Mouse (Mus musculus): ENCODE results near the gene Gins3.
"Not testable (repeated sequence)": the region's sequence is repeated elsewhere in the genome, so short reads cannot be mapped to it uniquely, and the experiment has no call there.

The Gins3 gene

DNA sequence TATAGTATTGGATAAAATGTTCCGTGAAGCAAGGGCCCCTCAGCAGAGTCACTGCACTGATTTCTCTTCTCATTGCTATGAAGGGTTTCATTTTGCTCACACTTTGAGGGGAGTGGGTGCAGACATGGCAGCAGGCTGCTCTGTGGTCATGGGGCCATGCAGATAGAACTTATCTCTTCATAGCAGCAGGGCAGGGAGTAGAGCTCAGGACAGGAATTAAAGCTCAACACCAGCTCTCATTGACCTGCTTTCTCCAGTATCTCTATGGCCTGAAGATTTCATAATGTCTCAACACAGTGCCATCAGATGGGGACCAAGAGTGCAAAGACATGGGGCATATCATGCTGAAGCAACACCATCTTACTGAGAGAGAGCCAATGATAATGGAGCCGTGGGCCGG is 15.0 kb downstream of the Gins3 start:
- in situ Hi-C loops (cut with MboI), result no loop called here

DNA sequence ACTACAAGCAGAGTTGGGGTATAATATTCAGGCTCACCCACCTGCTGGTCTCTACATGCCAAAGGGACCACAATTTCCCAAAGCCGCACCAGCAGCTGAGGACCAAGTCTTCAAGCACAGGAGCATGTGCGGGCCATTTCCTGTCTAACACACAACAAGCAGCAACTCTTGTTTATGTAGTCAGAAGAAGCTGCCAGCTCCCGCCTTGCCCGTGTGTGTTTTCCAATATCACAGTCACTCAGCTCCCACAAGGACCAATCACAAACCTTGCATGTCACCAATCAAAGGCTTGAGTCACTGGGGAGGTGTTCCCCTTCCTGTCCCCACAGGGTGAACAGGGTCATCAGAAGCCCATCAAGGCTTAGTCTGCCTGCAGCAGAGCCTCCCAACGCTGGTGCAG is 20.1 kb downstream of the Gins3 start:
- in situ Hi-C loops (cut with MboI), result no loop called here

DNA sequence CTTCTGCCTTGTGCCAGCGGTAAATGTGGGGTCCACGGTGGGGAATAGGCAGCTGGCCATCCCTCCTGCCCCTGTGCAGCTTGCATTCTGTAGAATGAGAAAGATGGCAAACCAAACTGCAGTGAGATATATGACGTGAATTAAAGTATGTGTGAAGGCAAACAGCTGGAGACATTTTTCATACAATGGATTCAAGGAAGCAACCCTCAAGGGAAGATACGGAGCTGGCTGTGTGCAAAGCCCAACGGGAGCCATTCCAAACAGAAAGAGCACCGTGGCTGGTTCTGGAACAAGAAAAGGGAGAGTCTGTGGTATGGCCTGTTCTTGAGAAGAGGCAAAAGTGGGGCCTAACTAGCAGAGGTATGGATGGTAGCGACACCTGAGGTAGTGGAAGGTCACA is 22.6 kb downstream of the Gins3 start:
- in situ Hi-C loops (cut with MboI), result no loop called here

DNA sequence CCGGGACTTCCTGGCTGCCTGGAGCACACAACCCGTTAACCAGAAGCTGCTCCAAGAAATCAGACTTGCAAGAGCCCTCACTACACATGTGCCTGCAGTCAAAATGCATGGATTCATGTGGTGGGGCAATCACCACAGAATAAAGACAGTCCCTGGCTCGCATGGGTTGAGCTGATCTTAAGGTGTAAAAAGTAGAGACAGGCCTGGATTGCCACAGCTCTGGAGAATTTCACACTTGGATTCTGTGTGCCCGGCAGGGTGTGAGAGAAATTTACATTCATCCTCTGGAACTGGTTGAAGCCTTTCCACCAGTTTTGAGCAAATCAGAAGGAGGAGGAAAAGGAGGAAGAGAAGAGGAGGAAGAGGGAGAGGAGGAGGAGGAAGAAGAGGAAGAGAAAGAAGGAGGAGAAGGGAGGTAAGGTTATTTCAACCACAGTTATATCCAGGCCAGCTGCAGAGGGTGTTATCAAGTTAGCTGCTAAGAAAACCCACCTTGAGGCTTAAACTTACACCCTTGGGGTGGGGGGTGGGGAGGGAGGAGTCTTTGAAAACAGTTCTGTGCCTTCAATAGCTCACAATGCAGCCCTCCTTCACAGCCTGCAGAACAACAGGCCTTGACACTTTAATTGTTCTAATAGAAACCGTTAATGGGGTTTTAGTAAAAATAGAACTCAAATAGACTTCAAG is 23.2 kb downstream of the Gins3 start:
- in situ Hi-C loops (cut with MboI), result no loop called here

DNA sequence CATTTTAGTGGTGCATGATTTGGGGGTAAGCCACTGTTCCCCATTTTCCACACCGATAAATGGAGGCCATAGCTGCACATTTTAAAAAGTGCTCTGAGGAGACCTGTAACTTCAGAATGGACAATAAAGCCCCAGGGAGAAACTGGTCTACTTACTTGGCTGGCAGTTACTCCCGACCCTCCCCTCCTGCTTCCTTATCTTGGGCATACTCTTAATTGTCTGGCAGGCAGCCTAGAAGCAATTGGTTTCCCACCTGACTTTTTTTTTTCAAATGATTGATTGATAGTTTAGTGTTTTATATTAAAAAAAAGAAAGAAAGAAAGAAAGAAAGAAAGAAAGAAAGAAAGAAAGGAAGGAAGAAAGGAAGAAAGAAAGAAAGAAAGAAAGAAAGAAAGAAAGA is 24.3 kb downstream of the Gins3 start:
- in situ Hi-C loops (cut with MboI), result no loop called here

DNA sequence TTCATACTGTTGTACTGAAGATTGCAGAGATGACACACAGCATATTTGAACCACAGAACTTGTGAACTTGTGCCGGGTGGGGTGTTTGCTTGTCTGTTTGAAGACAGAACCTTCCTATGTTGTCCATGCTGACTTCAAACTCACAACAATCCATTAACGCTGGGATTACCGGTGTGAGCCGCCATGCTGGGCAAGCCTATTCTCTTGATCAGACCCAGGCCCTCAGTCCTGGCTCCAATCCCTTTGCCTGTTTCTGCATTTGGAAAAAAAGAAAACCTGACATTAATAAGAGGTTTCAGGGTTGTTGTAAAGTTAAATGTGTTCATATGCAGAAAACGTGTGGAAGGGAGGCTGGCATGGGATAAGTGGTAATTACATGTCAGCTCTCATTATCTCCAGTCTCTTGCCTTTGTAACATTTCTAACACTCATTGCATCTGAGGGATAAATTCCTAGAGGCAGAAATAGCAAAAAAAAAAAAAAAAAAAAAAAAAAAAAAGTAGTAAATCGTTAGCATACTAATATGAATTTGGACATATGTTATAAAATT is 27.2 kb downstream of the Gins3 start:
- in situ Hi-C loops (cut with MboI), result no loop called here

DNA sequence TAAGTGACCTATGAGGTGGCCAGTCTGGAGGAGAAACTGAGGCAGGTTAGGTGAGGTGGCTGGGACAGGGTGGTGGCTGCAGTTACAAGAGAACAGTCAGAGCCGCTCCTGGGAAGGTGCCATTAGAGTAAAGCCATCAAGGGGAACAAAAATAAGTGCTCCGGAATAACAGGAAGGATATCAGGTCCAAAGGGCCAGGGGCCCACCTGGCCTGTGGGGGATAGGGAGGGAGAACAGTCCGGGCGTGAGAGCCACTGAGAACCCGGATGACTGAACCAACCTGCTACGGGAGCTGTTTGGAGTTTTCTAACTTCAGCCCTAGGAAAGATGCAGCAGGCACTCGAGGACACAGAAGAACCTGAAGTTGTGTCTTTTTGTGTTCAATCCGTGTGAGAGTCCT is 27.8 kb downstream of the Gins3 start:
- in situ Hi-C loops (cut with MboI), result no loop called here

DNA sequence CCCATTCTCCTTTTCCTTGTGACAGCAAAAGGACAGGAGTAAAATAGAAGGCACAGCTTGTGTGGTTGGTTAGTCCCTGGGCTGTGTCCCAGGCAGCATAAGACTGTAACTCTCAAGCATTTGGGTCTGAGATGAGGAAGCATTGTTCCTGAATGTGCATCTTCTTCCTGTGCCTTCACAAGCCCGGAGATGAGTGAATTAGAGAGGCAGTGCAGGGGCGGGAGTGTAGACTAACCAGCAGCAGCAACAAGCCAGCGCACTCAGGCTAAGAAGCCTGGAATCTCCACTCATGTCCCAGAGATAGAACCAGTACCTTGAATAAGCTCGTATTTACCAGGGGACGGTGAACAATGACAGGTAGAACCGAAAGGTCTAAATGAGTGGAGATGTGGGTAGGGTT is 28.3 kb downstream of the Gins3 start:
- in situ Hi-C loops (cut with MboI), result no loop called here

DNA sequence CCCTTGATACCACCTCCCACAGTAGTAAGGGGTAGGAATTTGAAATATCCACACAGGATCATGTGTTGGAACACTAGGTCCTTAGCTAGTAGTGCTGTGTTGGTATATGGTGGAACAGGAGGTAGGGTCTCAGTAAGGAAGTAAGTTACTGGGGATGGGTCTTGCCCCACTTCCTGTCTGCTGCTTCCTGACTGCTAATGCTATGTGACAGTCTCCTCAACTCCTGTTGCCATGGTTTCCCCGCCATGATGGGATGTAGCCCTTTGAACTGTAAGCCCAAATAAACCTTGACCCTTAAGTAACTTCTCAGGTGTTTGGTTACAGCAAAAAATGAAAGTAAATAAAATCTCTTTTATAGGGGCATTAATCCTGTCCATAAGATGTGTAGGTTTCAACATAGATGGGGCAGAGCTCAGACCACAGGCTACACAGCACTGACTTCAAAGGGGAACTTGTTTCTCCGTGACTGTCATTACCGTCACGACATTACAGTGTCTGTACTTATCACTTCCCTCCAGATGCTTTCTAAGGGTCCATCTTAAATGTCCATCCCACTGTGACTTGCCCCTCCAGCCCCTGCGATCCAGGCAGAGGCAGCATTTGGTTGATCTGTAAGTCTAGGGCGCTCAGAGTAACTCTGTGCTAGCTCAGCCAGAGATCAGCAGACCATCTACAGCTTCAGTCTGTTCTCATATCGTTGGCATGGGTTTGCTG is 29.8 kb downstream of the Gins3 start:
- in situ Hi-C loops (cut with MboI), result no loop called here

DNA sequence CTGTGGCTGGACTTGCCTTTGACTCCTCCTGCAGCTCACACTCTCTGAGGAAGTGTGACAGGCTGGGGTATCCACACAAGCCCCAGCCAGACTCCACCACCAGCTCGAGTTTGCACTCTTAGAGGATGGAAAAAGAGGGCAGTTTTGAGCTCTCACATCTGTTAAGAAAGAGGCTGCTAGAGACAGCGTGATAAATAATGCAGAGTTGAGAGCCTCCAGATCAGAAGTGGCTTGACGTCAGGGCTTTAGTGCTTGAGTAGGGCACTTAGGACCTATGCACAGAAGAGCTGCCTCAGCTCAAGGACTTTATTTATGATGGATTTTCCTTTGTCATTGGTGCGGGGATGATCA is 30.3 kb downstream of the Gins3 start:
- in situ Hi-C loops (cut with MboI), result no loop called here

DNA sequence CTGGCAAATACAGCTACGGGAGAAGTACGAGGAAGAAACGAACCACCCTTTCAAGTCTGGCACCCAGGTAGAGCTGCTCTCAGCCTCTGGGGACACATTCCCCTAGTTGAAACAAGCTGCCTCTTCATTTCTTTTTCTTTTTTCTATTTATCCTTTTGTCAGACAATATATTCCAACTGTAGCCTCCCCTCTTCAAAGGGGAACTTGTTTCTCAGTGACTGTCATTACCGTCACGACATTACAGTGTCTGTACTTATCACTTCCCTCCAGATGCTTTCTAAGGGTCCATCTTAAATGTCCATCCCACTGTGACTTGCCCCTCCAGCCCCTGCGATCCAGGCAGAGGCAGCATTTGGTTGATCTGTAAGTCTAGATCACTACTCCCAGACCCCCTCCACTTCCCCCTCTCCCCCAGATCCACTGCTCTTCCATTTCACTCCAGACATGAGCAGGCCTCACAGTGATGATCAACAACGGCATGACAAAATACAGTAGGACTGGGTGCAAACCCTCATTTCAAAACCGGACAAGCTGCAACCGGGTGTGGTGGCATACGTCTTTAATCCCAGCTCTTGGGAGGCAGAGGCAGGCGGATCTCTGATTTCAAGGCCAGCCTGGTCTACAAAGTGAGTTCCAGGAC is 32.7 kb downstream of the Gins3 start:
- in situ Hi-C loops (cut with MboI), result not testable (repeated sequence)

DNA sequence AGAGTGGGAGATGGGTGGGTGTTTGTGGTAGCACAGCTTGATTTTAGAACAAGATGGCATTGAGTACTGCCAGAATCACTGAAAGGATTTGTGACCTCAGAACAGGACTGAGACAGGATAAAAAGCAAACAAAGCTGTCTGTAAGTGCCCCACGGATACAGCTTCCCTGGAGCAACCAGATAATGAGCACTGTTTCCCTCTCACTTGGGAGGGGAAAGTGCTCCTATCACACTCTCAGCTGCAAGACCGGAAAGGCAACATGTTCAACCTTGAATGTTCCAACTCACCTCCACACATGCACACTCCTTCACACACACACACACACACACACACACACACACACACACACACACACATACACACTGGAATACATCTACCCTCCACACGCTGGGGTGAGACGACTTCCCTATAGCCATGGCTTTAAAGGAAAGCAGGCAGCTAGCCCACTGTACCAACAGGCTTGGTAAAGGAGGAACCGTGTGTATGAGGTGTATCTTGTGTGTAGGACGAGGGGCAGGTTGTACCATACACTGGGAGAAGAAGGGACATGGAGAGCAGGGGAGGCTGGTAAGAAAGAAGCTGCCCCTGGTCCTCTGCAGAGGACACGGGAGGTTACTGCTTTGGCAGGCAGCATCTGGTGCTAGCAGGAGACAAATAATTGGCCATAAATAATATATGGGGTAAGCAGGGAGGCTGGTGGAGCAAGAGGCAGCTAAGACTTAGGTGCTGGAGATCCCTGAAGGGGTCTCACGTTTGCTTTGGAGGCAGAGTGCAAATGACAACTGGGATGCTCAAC is 35.1 kb downstream of the Gins3 start:
- in situ Hi-C loops (cut with MboI), result no loop called here

DNA sequence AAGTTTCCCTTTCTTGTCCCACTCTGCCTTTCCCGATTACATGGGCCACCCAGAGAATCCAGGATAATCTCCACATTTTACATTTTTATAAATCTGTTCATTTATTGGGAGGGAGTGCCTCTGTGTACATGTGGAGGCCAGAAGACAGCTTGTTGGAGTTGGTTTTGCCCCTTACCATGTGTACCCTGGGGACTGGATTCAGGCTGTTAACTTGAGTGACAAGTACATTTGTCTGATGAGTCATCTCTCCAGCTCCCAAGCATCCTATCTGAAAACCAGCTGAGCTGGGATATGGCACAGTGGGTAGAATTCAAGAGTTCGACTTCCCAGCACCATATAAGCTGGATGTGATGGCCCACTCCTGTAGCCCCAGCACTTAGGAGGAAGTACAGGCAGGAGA is 36.7 kb downstream of the Gins3 start:
- in situ Hi-C loops (cut with MboI), result no loop called here

DNA sequence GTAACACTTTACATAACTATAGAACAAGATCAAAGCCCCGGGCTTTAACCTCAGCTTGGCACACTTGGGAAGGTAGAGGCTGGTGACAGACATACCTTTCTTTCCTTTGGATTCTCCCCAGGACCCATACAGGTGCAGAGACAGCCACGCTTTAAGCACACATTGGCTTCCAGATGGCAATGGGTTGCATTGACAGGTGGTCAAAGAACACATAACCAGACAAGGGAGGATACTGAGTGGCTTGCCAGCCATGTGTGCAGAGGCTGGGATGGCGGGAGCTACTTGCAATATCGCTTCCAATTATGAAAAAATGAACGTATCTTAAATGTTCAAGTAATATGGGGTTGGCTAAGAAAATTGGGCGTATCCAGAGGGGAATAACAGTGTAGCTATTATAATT is 38.6 kb downstream of the Gins3 start:
- in situ Hi-C loops (cut with MboI), result no loop called here

DNA sequence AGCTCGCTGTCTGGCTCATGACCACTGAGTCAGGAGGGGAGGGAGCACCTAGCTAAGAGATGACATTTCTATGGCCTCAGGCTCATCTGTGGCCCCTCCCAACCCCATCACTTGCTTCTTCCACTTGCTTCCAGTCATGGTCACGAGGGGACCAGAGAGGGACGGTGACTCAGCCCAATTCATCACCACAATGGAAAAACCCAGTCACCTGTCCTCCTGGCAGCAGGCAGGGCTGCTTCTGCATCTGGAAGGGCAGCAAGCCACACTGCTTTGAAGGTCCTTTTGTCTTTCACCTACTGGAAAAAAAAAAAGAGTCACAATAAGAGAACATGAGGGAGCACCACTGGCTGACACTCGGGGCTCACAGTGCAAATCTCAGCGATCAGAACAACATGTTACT is 39.6 kb downstream of the Gins3 start:
- in situ Hi-C loops (cut with MboI), result no loop called here

DNA sequence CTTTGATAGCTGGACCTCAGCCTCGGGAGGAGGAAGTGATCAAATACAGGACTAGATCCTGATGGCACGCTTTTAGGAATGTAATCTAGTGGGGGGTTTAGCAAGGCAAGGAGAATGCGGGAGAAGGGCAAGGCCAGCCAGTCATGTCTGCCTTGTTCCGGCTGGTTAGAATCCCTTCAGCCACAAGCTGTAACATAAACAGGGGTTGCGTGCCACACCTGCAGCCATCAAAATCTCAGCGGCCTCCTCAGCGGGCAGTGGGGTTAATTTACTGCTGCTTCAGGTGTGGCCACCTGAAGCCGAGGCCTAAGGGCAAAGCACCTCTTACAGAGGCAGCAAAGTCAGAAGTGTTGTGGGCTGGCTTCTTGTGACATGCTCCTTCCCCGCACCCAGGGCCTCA is 43.4 kb downstream of the Gins3 start, which contains the start of gene Ndrg4:
Ndrg4 (plus strand) TSS at position 350 of the 400 bp plus-strand sequence.
- in situ Hi-C loops (cut with MboI), result no loop called here

DNA sequence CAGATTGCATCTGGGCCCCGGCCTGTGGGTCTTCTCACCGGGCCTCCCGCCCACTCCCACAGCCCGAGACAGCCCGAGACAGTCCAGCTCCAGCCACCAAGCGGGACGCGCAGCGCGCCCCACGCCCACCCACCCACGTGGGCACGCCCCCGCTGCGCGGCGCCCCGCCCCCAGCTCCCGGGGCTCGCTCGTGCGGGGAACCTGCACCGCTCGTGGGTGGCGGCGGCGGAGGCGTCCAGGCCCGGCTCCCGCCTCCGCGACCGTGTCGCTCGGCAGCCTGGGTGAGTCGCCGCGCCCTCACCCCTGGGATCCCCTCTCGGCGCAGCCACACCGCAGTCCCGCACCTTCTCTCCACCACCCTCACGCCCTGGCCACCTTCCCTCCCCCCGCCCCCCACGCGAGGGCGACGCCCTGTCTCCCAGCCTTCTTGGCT is 44.4 kb downstream of the Gins3 start:
- in situ Hi-C loops (cut with MboI), result no loop called here

DNA sequence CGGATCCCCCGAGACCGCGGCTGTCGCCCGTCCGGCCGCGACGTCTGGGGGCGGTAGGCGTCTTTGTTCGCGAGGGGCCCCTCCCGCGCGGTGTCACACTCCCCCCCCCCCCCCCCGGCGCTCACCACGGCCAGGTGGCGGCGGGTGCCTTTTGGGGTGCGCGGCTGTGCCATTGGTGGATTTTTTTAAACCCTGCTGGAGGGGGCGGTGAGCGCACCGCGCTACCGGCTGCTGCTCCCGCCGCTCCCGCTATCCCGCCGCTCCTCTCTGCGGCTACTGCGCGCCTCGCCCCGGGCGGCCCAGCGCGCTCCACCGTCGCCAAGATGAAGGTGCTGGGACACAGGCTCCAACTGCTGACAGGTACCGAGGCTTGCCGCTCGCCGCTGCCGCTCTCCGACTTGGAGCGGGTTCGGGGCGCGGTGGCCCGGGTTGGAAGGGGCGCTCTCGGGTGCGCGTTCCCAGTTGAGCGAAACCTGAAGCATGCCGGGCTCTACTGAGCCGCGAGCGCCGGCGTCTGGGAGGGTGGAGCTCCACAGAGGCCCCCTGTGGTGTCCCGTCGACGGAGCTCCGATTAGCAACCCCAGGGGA is 44.9 kb downstream of the Gins3 start:
- in situ Hi-C loops (cut with MboI), result no loop called here

DNA sequence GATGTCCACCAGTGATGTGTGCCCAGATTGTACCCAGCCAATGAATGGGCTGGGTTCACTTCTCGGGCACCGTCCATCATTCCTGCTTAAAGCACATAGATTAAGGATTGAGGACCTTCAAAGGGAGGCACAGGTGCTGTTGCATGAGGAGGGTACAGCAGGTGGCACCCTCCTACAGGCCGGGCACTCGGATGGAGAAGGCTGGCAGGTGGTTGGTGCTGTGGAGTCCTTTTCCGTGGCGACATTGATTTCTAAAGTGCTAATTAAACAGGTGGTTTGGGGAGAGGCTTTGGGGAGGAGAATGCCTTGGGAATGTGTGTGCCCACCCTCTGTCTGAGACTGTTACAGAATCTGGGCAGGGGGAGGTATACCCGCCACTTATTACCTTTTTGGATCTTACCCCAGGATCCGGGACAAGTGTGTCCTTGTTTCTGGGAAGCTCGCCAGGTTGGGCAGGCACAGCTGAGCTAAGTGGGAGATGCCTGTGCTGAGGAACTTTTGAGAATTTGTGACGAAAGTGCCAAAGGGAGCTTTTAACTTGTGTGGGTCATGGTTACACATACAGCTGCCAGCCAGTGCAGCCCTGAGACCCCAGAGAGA is 54.9 kb downstream of the Gins3 start:
- in situ Hi-C loops (cut with MboI), result no loop called here

DNA sequence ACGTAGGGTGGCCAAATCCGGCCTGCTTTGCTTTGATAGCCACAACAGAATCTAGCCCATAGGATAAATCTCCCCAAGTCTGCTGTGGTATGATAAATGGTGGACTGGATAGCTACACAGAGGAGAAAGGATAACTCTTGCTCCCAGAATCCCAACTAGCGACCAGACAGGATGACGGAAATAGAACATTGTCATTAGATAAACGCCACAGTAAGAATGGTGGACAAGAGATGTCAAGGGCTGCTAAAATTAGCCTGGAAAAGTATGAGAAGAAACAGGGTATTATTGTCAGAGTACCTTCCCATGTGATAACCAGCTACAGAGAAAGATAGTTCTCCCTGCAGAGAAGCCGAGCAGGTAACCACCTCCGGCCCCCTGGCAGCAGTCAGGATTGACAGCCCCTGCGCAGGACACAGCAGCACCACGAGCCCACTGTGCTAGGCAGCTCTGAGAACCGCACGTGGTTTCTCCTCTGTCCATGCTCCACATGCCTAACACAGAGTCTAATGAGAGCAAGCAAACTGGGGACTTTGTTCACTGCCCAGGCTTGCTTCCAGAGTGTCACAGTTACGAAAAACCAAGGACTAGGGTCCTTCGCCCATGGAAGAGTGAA is 57.8 kb downstream of the Gins3 start:
- in situ Hi-C loops (cut with MboI), result no loop called here

DNA sequence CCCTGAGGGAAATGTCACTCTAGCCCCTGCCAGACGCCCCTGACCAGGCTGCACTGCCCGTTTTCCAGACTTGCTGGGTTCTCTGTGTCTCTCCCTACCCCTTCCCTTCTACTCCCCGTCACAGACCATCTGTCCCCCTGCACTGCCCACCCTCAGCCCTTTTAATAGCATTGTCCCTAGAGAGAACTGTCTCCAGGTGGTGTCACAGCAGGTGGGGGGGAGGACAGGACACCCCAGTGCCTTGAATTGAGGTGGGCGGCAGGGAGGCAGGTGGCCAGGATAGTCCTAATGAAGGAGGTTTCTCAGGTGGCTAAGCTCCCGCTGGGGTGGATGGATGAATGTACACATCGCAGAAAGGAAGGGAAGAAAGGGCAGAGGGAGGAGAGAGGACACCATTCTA is 61.4 kb downstream of the Gins3 start:
- in situ Hi-C loops (cut with MboI), result no loop called here
